Mouse (Mus musculus): ENCODE results near the gene Mybbp1a. TPM values are rescaled to one million over a fixed set of nuclear protein-coding genes. Genes with fewer than 3 reads are reported as not detected.

The Mybbp1a gene
- total and polyA plus RNA-seq, 3 experiments: 344 to 3,394 (median 602) TPM

GRCm38 (mm10) chr11:72401068-72401467 is 40.1 kb upstream of the Mybbp1a start:
- Histone ChIP-seq H3K4me1 (ENCODE audit: control insufficient read depth in 1 of 2, insufficient read depth in 2 of 2, low read length in 2 of 2) (no peaks in the 10 kb centered on the region), H3K36me3 (ENCODE audit: control insufficient read depth in 1 of 2, insufficient read depth in 2 of 2, low read length in 2 of 2) (no peaks in the 10 kb centered on the region), H3K27me3 (ENCODE audit: control insufficient read depth in 1 of 2, insufficient read depth in 2 of 2, low read length in 2 of 2) (no peaks in the 10 kb centered on the region), H3K79me2 (ENCODE audit: control insufficient read depth, insufficient read depth, low read length, poor library complexity) (no peaks in the 10 kb centered on the region), H3K9ac (ENCODE audit: control insufficient read depth, low read depth, low read length, poor library complexity, severe bottlenecking) (no peak overlapping the region), H3K27ac (ENCODE audit: control insufficient read depth, low read depth, low read length) (no peak overlapping the region), H3K9me3 (replicated peaks; ENCODE audit: insufficient read depth, low read length) (no peaks in the 10 kb centered on the region), H3K4me3 (ENCODE audit: control insufficient read depth in 1 of 2, insufficient read depth in 1 of 2, low read depth in 2 of 2, low read length in 2 of 2) (no peak overlapping the region)
- no peak for DNase-seq (ENCODE audit: low read depth, low spot score)
- TF ChIP-seq CTCF (IDR thresholded peaks at IDR 0.05 in 2 of 3, conservative IDR thresholded peaks at IDR 0.05 in 1 of 3; ENCODE audit: control insufficient read depth in 1 of 3, insufficient read depth in 1 of 3, low read depth in 2 of 3, low read length in 3 of 3, poor library complexity in 1 of 3, severe bottlenecking in 1 of 3) (no peak), NELFE (IDR thresholded peaks at IDR 0.05; ENCODE audit: low read depth, low read length) (no peak), UBTF (IDR thresholded peaks at IDR 0.05; ENCODE audit: borderline replicate concordance, insufficient read depth, low read depth, low read length) (no peak), GATA1 (IDR thresholded peaks at IDR 0.05; ENCODE audit: low read depth, low read length) (no peak), MAFK (IDR thresholded peaks at IDR 0.05; ENCODE audit: borderline replicate concordance, low read depth, low read length) (no peak), POLR2AphosphoS2 (IDR thresholded peaks at IDR 0.05; ENCODE audit: low read length) (no peak), CHD1 (IDR thresholded peaks at IDR 0.05; ENCODE audit: low read depth, low read length) (no peak), ETS1 (IDR thresholded peaks at IDR 0.05; ENCODE audit: low read depth, low read length) (no peak), MYC (IDR thresholded peaks at IDR 0.05; ENCODE audit: low read depth, low read length) (no peak), ZNF384 (IDR thresholded peaks at IDR 0.05; ENCODE audit: low read depth, low read length) (no peak), POLR2A (IDR thresholded peaks at IDR 0.05; ENCODE audit: control insufficient read depth in 1 of 2, insufficient read depth in 1 of 2, low read depth in 1 of 2, low read length in 2 of 2, poor library complexity in 1 of 2) (no peak), NRF1 (IDR thresholded peaks at IDR 0.05; ENCODE audit: insufficient read depth, low read depth, low read length, poor library complexity, severe bottlenecking) (no peak), RAD21 (IDR thresholded peaks at IDR 0.05; ENCODE audit: low read depth, low read length) (no peak), POLR2AphosphoS5 (IDR thresholded peaks at IDR 0.05; ENCODE audit: borderline replicate concordance, low read depth, low read length) (no peak), MXI1 (IDR thresholded peaks at IDR 0.05; ENCODE audit: low read depth, low read length) (no peak), ZMIZ1 (IDR thresholded peaks at IDR 0.05; ENCODE audit: low read depth, low read length) (no peak), BHLHE40 (IDR thresholded peaks at IDR 0.05; ENCODE audit: borderline replicate concordance, low read depth, low read length) (no peak), USF2 (IDR thresholded peaks at IDR 0.05; ENCODE audit: borderline replicate concordance in 1 of 2, insufficient read depth in 1 of 2, low read depth in 1 of 2, low read length in 2 of 2) (no peak), RCOR1 (IDR thresholded peaks at IDR 0.05; ENCODE audit: low read depth, low read length) (no peak), ZKSCAN1 (IDR thresholded peaks at IDR 0.05; ENCODE audit: low read depth, low read length) (no peak)

DNA sequence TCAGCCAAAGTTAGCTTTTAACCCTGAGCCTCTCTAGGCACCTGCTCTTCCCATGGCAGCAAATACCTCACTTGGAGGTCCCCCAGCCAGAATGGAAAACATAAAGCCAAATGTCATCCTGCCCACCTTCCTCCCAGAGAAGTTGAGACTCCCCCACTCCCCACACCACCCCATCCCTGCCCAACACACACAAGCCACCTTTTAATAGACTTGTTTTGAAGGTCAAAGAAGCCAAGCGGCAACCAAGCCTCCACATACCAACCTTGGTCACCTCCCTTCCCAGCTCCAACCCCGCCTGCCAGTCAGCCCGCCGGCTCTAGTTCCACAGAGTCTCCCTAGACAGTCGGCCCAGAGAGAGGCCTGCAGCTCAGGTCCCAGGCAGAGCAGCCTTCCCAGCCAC is 39.1 kb upstream of the Mybbp1a start:
- no peak overlapping the region for H3K27ac ChIP-seq (ENCODE audit: control insufficient read depth, low read depth, low read length)
- no peaks in the 10 kb centered on the region for H3K79me2 ChIP-seq (ENCODE audit: control insufficient read depth, insufficient read depth, low read length, poor library complexity)
- H3K9me3 ChIP-seq (replicated peaks; ENCODE audit: insufficient read depth, low read length): no peaks in the 10 kb centered on the region
- H3K4me1 ChIP-seq (ENCODE audit: control insufficient read depth in 1 of 2, insufficient read depth in 2 of 2, low read length in 2 of 2): peaks cover 0 to 3% of the 10 kb centered on the region in 2 experiments; a peak in 2 of 4 replicates
- peaks cover 0 to 2% of the 10 kb centered on the region in 2 experiments; a peak in 1 of 4 replicates for H3K36me3 ChIP-seq (ENCODE audit: control insufficient read depth in 1 of 2, insufficient read depth in 2 of 2, low read length in 2 of 2)
- H3K4me3 ChIP-seq (ENCODE audit: control insufficient read depth in 1 of 2, insufficient read depth in 1 of 2, low read depth in 2 of 2, low read length in 2 of 2): no peak overlapping the region
- TF ChIP-seq ZMIZ1 (IDR thresholded peaks at IDR 0.05; ENCODE audit: low read depth, low read length) (no peak), TAL1 (IDR thresholded peaks at IDR 0.05; ENCODE audit: low read length) (no peak), KAT2A (conservative IDR thresholded peaks at IDR 0.05; ENCODE audit: low read depth, low read length) (no peak), RAD21 (IDR thresholded peaks at IDR 0.05; ENCODE audit: low read depth, low read length) (no peak), ELF1 (IDR thresholded peaks at IDR 0.05; ENCODE audit: low read depth, low read length) (no peak), ZC3H11A (IDR thresholded peaks at IDR 0.05; ENCODE audit: low read depth, low read length) (no peak), MYC (IDR thresholded peaks at IDR 0.05; ENCODE audit: low read depth, low read length) (no peak), EP300 (IDR thresholded peaks at IDR 0.05; ENCODE audit: low read depth in 1 of 2, low read length in 2 of 2) (no peak)
- no peaks in the 10 kb centered on the region for H3K27me3 ChIP-seq (ENCODE audit: control insufficient read depth in 1 of 2, insufficient read depth in 2 of 2, low read length in 2 of 2)
- no peak for DNase-seq (ENCODE audit: low read depth, low spot score)
- no peak overlapping the region for H3K9ac ChIP-seq (ENCODE audit: control insufficient read depth, low read depth, low read length, poor library complexity, severe bottlenecking)

Data from MEL (cell line).